19 mouse cellular contexts compared by ENCODE assay signal in genomic region chr8:108908540-108908939, GRCm38 (mm10).
A peak's percentile ranks its signal among the peaks of the same experiment; 100 is the strongest.
DNase-seq lines count a peak whose midpoint lies in the region; ATAC-seq lines count a peak whose summit lies in the region.
"Had no signal": no experiment of that assay in that cellular context is flagged by ENCODE, and none has a peak within 500 bp of the region (broad histone marks: within the 10 kb centered on the region; RNA-seq: fewer than 3 reads in every experiment).

No protein-coding gene starts in this region.

- peak overlapping the region; percentile 14; the same call in 1 of the 2 replicates for H3K27ac ChIP-seq in forebrain, embryonic 11.5 days (ENCODE audit: low read depth, low read length)
- no peak overlapping the region for H3K27ac ChIP-seq in forebrain, embryonic 10.5 days
- H3K27ac ChIP-seq in hindbrain, embryonic 13.5 days = peak overlapping the region; percentile 89
- H3K27ac ChIP-seq in midbrain, embryonic 12.5 days (replicated peaks) = peak overlapping the region; percentile 90
- peak overlapping the region; percentile 71 for H3K27ac ChIP-seq in neural tube, embryonic 14.5 days (ENCODE audit: low read depth, low read length)
- no peak overlapping the region for H3K27ac ChIP-seq in liver, embryonic 12.5 days
- H3K27ac ChIP-seq: heart, embryonic 13.5 days; kidney, embryonic 15.5 days; limb, embryonic 15.5 days had no signal

- no peaks in the 10 kb centered on the region for H3K9me3 ChIP-seq in forebrain, embryonic 11.5 days (ENCODE audit: control insufficient read depth, low read length)
- no peaks in the 10 kb centered on the region for H3K9me3 ChIP-seq in forebrain, embryonic 10.5 days
- no peaks in the 10 kb centered on the region for H3K9me3 ChIP-seq in hindbrain, embryonic 13.5 days
- H3K9me3 ChIP-seq in midbrain, embryonic 12.5 days = no peaks in the 10 kb centered on the region
- no peaks in the 10 kb centered on the region for H3K9me3 ChIP-seq in neural tube, embryonic 14.5 days (ENCODE audit: control insufficient read depth, low read length)
- no peaks in the 10 kb centered on the region for H3K9me3 ChIP-seq in liver, embryonic 12.5 days (replicated peaks)
- H3K9me3 ChIP-seq: heart, embryonic 13.5 days; kidney, embryonic 15.5 days; limb, embryonic 15.5 days had no signal

- ATAC-seq in forebrain, embryonic 11.5 days (replicated peaks; ENCODE audit: low FRiP score) = no peak
- no peak for ATAC-seq in hindbrain, embryonic 13.5 days (ENCODE audit: low FRiP score)
- peak; percentile 17; the same call in 1 of the 2 replicates for ATAC-seq in midbrain, embryonic 12.5 days (ENCODE audit: low FRiP score, low read depth)
- no peak for ATAC-seq in neural tube, embryonic 14.5 days (ENCODE audit: low read depth)
- ATAC-seq in liver, embryonic 12.5 days = no peak
- ATAC-seq: intestine, embryonic 16.5 days; Patski had no signal

- H3K36me3 ChIP-seq in forebrain, embryonic 11.5 days (ENCODE audit: control insufficient read depth, insufficient read depth, low read length) = no peaks in the 10 kb centered on the region
- 0 out of 2 replicates have a peak, but pooled peaks cover 8% of the 10 kb centered on the region for H3K36me3 ChIP-seq in forebrain, embryonic 10.5 days (replicated peaks)
- no peaks in the 10 kb centered on the region for H3K36me3 ChIP-seq in hindbrain, embryonic 13.5 days
- no peaks in the 10 kb centered on the region for H3K36me3 ChIP-seq in midbrain, embryonic 12.5 days
- no peaks in the 10 kb centered on the region for H3K36me3 ChIP-seq in neural tube, embryonic 14.5 days (ENCODE audit: control insufficient read depth, insufficient read depth, low read length)
- H3K36me3 ChIP-seq in liver, embryonic 12.5 days = no peaks in the 10 kb centered on the region
- H3K36me3 ChIP-seq: heart, embryonic 13.5 days; kidney, embryonic 15.5 days; limb, embryonic 15.5 days had no signal

- no peak overlapping the region for H3K9ac ChIP-seq in forebrain, embryonic 11.5 days (ENCODE audit: low read length)
- peak overlapping the region; percentile 59; the same call in 1 of the 2 replicates for H3K9ac ChIP-seq in hindbrain, embryonic 13.5 days
- peak overlapping the region; percentile 41; the same call in 1 of the 2 replicates for H3K9ac ChIP-seq in midbrain, embryonic 12.5 days (replicated peaks)
- H3K9ac ChIP-seq in neural tube, embryonic 14.5 days (replicated peaks; ENCODE audit: low read depth, low read length) = no peak overlapping the region
- no peak overlapping the region for H3K9ac ChIP-seq in liver, embryonic 12.5 days
- H3K9ac ChIP-seq: heart, embryonic 13.5 days; kidney, embryonic 15.5 days; limb, embryonic 15.5 days had no signal

- H3K4me3 ChIP-seq in forebrain, embryonic 11.5 days (ENCODE audit: low read depth, low read length) = no peak overlapping the region
- no peak overlapping the region for H3K4me3 ChIP-seq in forebrain, embryonic 10.5 days
- no peak overlapping the region for H3K4me3 ChIP-seq in hindbrain, embryonic 13.5 days
- 0 out of 2 replicates have a peak overlapping the region, but pooled peaks have one; percentile 7 for H3K4me3 ChIP-seq in midbrain, embryonic 12.5 days
- H3K4me3 ChIP-seq in neural tube, embryonic 14.5 days (ENCODE audit: low read depth, low read length) = no peak overlapping the region
- H3K4me3 ChIP-seq in liver, embryonic 12.5 days = no peak overlapping the region
- H3K4me3 ChIP-seq: heart, embryonic 13.5 days; kidney, embryonic 15.5 days; limb, embryonic 15.5 days had no signal

- no peak for DNase-seq in forebrain, embryonic 11.5 days (ENCODE audit: low spot score)
- no peak for DNase-seq in forebrain, embryonic 10.5 days (ENCODE audit: extremely low spot score, low spot score)
- no peak for DNase-seq in heart, postnatal 10 days
- DNase-seq in cerebellum, postnatal 14 days = no peak
- DNase-seq: adrenal gland, postnatal 14 days; cerebellum, adult 11 months; cerebellum, postnatal 36 days; heart, postnatal 36 days; lung, postnatal 10 days; right cerebral cortex, postnatal 25 days had no signal

- no peaks in the 10 kb centered on the region; the same call in 1 of the 2 replicates for H3K27me3 ChIP-seq in forebrain, embryonic 11.5 days (ENCODE audit: control insufficient read depth, insufficient read depth, low read length)
- peaks cover 25% of the 10 kb centered on the region for H3K27me3 ChIP-seq in forebrain, embryonic 10.5 days (ENCODE audit: poor library complexity, severe bottlenecking)
- H3K27me3 ChIP-seq in hindbrain, embryonic 13.5 days = 0 out of 2 replicates have a peak, but pooled peaks cover 5% of the 10 kb centered on the region
- H3K27me3 ChIP-seq in midbrain, embryonic 12.5 days = no peaks in the 10 kb centered on the region
- H3K27me3 ChIP-seq in neural tube, embryonic 14.5 days (ENCODE audit: control insufficient read depth, insufficient read depth, low read length) = no peaks in the 10 kb centered on the region
- no peaks in the 10 kb centered on the region for H3K27me3 ChIP-seq in liver, embryonic 12.5 days (replicated peaks)
- H3K27me3 ChIP-seq: heart, embryonic 13.5 days; kidney, embryonic 15.5 days; limb, embryonic 15.5 days; Patski had no signal

- H3K4me2 ChIP-seq in forebrain, embryonic 11.5 days (ENCODE audit: low read depth, low read length, severe bottlenecking) = no peak overlapping the region
- H3K4me2 ChIP-seq in hindbrain, embryonic 13.5 days = peak overlapping the region; percentile 19; the same call in 1 of the 2 replicates
- peak overlapping the region; percentile 34 for H3K4me2 ChIP-seq in midbrain, embryonic 12.5 days (replicated peaks)
- H3K4me2 ChIP-seq in neural tube, embryonic 14.5 days (ENCODE audit: low read depth, low read length) = no peak overlapping the region
- H3K4me2 ChIP-seq in liver, embryonic 12.5 days = no peak overlapping the region
- H3K4me2 ChIP-seq: heart, embryonic 13.5 days; kidney, embryonic 15.5 days; limb, embryonic 15.5 days had no signal

- peaks cover 6% of the 10 kb centered on the region for H3K4me1 ChIP-seq in forebrain, embryonic 11.5 days (replicated peaks; ENCODE audit: control insufficient read depth, insufficient read depth, low read length)
- H3K4me1 ChIP-seq in forebrain, embryonic 10.5 days = peaks cover 59% of the 10 kb centered on the region
- H3K4me1 ChIP-seq in hindbrain, embryonic 13.5 days (replicated peaks) = peaks cover 71% of the 10 kb centered on the region
- H3K4me1 ChIP-seq in midbrain, embryonic 12.5 days = peaks cover 68% of the 10 kb centered on the region
- H3K4me1 ChIP-seq in neural tube, embryonic 14.5 days (ENCODE audit: control insufficient read depth, insufficient read depth, low read length) = peaks cover 13% of the 10 kb centered on the region; the same call in 1 of the 2 replicates
- 0 out of 2 replicates have a peak, but pooled peaks cover 5% of the 10 kb centered on the region for H3K4me1 ChIP-seq in liver, embryonic 12.5 days

- 71% methylated on average over 16 of the region's 16 CpGs for WGBS in forebrain, embryonic 11.5 days
- 89% methylated on average over 16 of the region's 16 CpGs for WGBS in forebrain, embryonic 10.5 days
- WGBS in hindbrain, embryonic 13.5 days = 37% methylated on average over 16 of the region's 16 CpGs
- WGBS in midbrain, embryonic 12.5 days = 33% methylated on average over 16 of the region's 16 CpGs
- 47% methylated on average over 16 of the region's 16 CpGs for WGBS in neural tube, embryonic 14.5 days
- WGBS in liver, embryonic 12.5 days (ENCODE audit: insufficient replicate concordance) = 82% methylated on average over 16 of the region's 16 CpGs

- intact Hi-C loops in heart, postnatal 10 days (cut with DNase I) = no loop called here

Comparison
In these comparisons a context has a peak if more than half of its experiments do, and no peak if none do; other contexts are left out.
1. H3K27ac ChIP-seq: peak in forebrain, embryonic 11.5 days (single experiment), hindbrain, embryonic 13.5 days (single experiment), midbrain, embryonic 12.5 days (single experiment) and neural tube, embryonic 14.5 days (single experiment); none in forebrain, embryonic 10.5 days (single experiment) and liver, embryonic 12.5 days (single experiment).
2. H3K4me2 ChIP-seq: peak in hindbrain, embryonic 13.5 days (single experiment) and midbrain, embryonic 12.5 days (single experiment); none in forebrain, embryonic 11.5 days (single experiment), neural tube, embryonic 14.5 days (single experiment) and liver, embryonic 12.5 days (single experiment).
3. H3K9ac ChIP-seq: peak in hindbrain, embryonic 13.5 days (single experiment) and midbrain, embryonic 12.5 days (single experiment); none in forebrain, embryonic 11.5 days (single experiment), neural tube, embryonic 14.5 days (single experiment) and liver, embryonic 12.5 days (single experiment).